Mouse (Mus musculus): Measurements from ENCODE around the gene Olfr67. TPM values are rescaled to one million over a fixed set of nuclear protein-coding genes. Genes with fewer than 3 reads are reported as not detected.
"Not testable (repeated sequence)": the region's sequence is repeated elsewhere in the genome, so short reads cannot be mapped to it uniquely, and the experiment has no call there.

Gene Olfr67
- polyA plus RNA-seq (2011; ENCODE audit: insufficient read depth, insufficient read length, low replicate concordance, missing spikeins): 0.25 TPM in 1 of 2 replicates, not detected in the other

GRCm38 (mm10) chr7:103791721-103792120 lies at the start of gene Olfr67:
Olfr67 (minus strand) TSS chr7:103791821.
- no peak within 1 kb of the TSS for H3K4me3 ChIP-seq (replicated peaks; ENCODE audit: control insufficient read depth, low read depth, low read length)
- TF ChIP-seq POLR2A (IDR thresholded peaks at IDR 0.05; ENCODE audit: borderline replicate concordance, control insufficient read depth, low read depth, low read length) (no peak), CTCF (IDR thresholded peaks at IDR 0.05; ENCODE audit: control insufficient read depth, insufficient read depth, low read length) (no peak)
- 51% methylated on average over 3 of the region's 3 CpGs for WGBS
- H3K4me1 ChIP-seq (ENCODE audit: control insufficient read depth, insufficient read depth, low read length): no peaks in the 10 kb centered on the region
- no peak within 1 kb of the TSS for H3K27ac ChIP-seq (ENCODE audit: control insufficient read depth, insufficient read depth, low read depth, low read length, poor library complexity)

- Histone ChIP-seq H3K27ac (ENCODE audit: control insufficient read depth, insufficient read depth, low read depth, low read length, poor library complexity) (no peak within 1 kb of the TSS), H3K4me3 (replicated peaks; ENCODE audit: control insufficient read depth, low read depth, low read length) (no peak within 1 kb of the TSS), H3K4me1 (ENCODE audit: control insufficient read depth, insufficient read depth, low read length) (peaks cover 1% of the 10 kb centered on the region; the same call in 1 of the 2 replicates)
- no peak for TF ChIP-seq POLR2A (IDR thresholded peaks at IDR 0.05; ENCODE audit: borderline replicate concordance, control insufficient read depth, low read depth, low read length)
- TF ChIP-seq CTCF (IDR thresholded peaks at IDR 0.05; ENCODE audit: control insufficient read depth, insufficient read depth, low read length): no peak
- WGBS: 80% methylated on average over 3 of the region's 3 CpGs
Observed at GRCm38 (mm10) chr7:103840268-103840667, 48.6 kb upstream of the Olfr67 start, which contains the start of gene Hbb-bh2. Hbb-bh2 (minus strand) TSS chr7:103840520.

DNA sequence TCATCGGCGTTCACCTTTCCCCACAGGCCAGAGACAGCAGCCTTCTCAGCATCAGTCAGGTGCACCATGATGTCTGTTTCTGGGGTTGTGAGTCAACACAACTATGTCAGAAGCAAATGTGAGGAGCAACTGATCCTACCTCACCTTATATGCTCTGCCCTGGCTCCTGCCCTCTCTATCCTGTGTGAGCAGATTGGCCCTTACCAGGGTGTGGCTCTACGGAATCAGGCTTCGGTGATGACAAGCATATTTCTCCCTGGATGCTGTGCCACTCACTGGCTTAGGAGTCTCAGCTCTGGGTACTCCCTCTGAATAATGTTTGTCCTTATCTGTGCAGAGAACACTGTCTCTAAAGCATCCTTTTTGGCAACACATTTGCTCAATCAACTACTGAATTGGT lies 36.2 kb upstream of the Olfr67 start, which contains the start of gene Hbb-bs:
Gene Hbb-bs (minus strand): TSS at position 289 of the 400 bp plus-strand sequence.
- TF ChIP-seq POLR2A (IDR thresholded peaks at IDR 0.05; ENCODE audit: borderline replicate concordance, control insufficient read depth, low read depth, low read length) (peak; percentile 56; the same call in 1 of the 2 replicates), CTCF (IDR thresholded peaks at IDR 0.05; ENCODE audit: control insufficient read depth, insufficient read depth, low read length) (no peak)
- no peaks in the 10 kb centered on the region; the same call in none of the 2 replicates for H3K4me1 ChIP-seq (ENCODE audit: control insufficient read depth, insufficient read depth, low read length)
- peak within 1 kb of the TSS; percentile 58 for H3K4me3 ChIP-seq (replicated peaks; ENCODE audit: control insufficient read depth, low read depth, low read length)
- peak within 1 kb of the TSS; percentile 95 for H3K27ac ChIP-seq (ENCODE audit: control insufficient read depth, insufficient read depth, low read depth, low read length, poor library complexity)
- 61% methylated on average over 4 of the region's 4 CpGs for WGBS

DNA sequence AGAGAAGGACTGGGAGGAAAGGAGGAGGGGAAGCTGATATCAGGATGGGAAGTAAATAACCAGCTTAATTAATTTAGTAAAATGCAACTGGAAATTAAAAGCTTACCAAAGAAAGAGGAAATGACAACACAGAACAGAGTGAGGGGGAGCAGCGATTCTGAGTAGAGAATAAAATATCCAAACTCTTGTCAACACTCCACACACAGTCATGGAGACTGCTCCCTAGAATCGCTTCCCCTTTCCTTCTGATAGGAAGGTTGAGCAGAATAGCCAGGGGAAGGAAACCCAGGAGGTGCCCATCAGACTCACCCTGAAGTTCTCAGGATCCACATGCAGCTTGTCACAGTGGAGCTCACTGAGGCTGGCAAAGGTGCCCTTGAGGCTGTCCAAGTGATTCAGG lies 35.5 kb upstream of the Olfr67 start:
- not testable (repeated sequence) for H3K27ac ChIP-seq (ENCODE audit: control insufficient read depth, insufficient read depth, low read depth, low read length, poor library complexity); H3K4me1 ChIP-seq (ENCODE audit: control insufficient read depth, insufficient read depth, low read length); H3K4me3 ChIP-seq (replicated peaks; ENCODE audit: control insufficient read depth, low read depth, low read length)
- WGBS: no CpG with 5 or more reads among the region's 2 CpGs

DNA sequence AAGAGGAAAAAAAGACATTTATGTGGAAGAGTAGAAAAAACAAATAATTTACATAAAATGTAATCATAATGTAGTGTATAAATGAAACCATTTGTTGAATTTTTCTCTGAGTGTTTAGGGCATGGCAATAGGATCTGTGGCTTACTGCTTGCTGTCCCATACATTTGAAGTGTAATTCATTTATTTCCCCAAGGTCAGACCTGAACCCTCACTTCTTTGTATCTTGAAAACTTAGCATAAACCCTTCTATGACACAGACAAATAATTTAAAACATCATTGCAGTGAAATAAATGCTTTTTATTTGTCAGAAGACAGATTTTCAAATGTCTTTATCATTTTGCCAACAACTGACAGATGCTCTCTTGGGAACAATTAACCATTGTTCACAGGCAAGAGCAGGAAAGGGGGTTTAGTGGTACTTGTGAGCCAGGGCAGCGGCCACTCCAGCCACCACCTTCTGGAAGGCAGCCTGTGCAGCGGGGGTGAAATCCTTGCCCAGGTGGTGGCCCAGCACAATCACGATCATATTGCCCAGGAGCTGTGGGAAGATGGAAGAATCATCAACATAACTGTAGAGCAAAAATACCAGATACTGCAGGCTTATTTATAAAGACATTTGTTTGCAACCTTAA lies 34.8 kb upstream of the Olfr67 start:
- peak overlapping the region; percentile 85 for H3K27ac ChIP-seq (ENCODE audit: control insufficient read depth, insufficient read depth, low read depth, low read length, poor library complexity)
- WGBS: 62% methylated on average over 3 of the region's 3 CpGs
- peak overlapping the region; percentile 55 for H3K4me3 ChIP-seq (replicated peaks; ENCODE audit: control insufficient read depth, low read depth, low read length)
- no peaks in the 10 kb centered on the region; the same call in none of the 2 replicates for H3K4me1 ChIP-seq (ENCODE audit: control insufficient read depth, insufficient read depth, low read length)
- TF ChIP-seq CTCF (IDR thresholded peaks at IDR 0.05; ENCODE audit: control insufficient read depth, insufficient read depth, low read length): no peak
- 0 out of 2 replicates have a peak, but pooled peaks have one; percentile 43 for TF ChIP-seq POLR2A (IDR thresholded peaks at IDR 0.05; ENCODE audit: borderline replicate concordance, control insufficient read depth, low read depth, low read length)

GRCm38 (mm10) chr7:103825536-103826254 lies 34.1 kb upstream of the Olfr67 start:
- TF ChIP-seq POLR2A (IDR thresholded peaks at IDR 0.05; ENCODE audit: borderline replicate concordance, control insufficient read depth, low read depth, low read length) (no peak), CTCF (IDR thresholded peaks at IDR 0.05; ENCODE audit: control insufficient read depth, insufficient read depth, low read length) (no peak)
- Histone ChIP-seq H3K27ac (ENCODE audit: control insufficient read depth, insufficient read depth, low read depth, low read length, poor library complexity) (no peak overlapping the region), H3K4me1 (ENCODE audit: control insufficient read depth, insufficient read depth, low read length) (no peaks in the 10 kb centered on the region; the same call in none of the 2 replicates), H3K4me3 (replicated peaks; ENCODE audit: control insufficient read depth, low read depth, low read length) (no peak overlapping the region)
- WGBS: 87% methylated on average over 3 of the region's 3 CpGs

DNA sequence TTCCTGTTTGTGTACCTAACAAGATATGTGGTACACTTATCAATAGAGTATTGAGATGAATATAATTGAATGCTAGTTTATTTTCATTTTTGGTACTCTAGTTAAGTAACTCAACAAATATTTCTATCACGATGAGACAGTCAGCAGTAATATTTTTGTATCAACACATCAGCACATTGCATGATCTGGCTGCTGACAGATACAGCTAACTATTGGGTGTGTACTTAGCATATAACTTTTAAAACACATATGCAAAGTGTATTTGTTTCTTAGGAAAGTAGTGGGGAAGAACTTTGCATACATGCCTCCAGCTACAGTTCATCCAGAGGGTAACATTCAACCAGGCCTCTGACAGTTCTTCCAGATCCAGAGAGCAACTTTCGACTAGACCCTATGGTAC lies 33.0 kb upstream of the Olfr67 start:
- WGBS: 63% methylated on average over 2 of the region's 2 CpGs
- no peaks in the 10 kb centered on the region; the same call in none of the 2 replicates for H3K4me1 ChIP-seq (ENCODE audit: control insufficient read depth, insufficient read depth, low read length)
- no peak overlapping the region for H3K4me3 ChIP-seq (replicated peaks; ENCODE audit: control insufficient read depth, low read depth, low read length)
- no peak for TF ChIP-seq CTCF (IDR thresholded peaks at IDR 0.05; ENCODE audit: control insufficient read depth, insufficient read depth, low read length)
- no peak for TF ChIP-seq POLR2A (IDR thresholded peaks at IDR 0.05; ENCODE audit: borderline replicate concordance, control insufficient read depth, low read depth, low read length)
- peak overlapping the region; percentile 48; the same call in 1 of the 2 replicates for H3K27ac ChIP-seq (ENCODE audit: control insufficient read depth, insufficient read depth, low read depth, low read length, poor library complexity)

- not testable (repeated sequence) for H3K4me3 ChIP-seq (replicated peaks; ENCODE audit: control insufficient read depth, low read depth, low read length); H3K4me1 ChIP-seq (ENCODE audit: control insufficient read depth, insufficient read depth, low read length)
Observed at GRCm38 (mm10) chr7:103815085-103815484, 23.5 kb upstream of the Olfr67 start.

More at GRCm38 (mm10) chr7:103815085-103815484, 23.5 kb upstream of the Olfr67 start:
- 38% methylated on average over 1 of the region's 2 CpGs for WGBS
- not testable (repeated sequence) for H3K27ac ChIP-seq (ENCODE audit: control insufficient read depth, insufficient read depth, low read depth, low read length, poor library complexity)

All from bone marrow, adult 2 months (tissue).